Mouse (Mus musculus) limb, embryonic 14.5 days (tissue): Measurements from ENCODE around the gene Mettl4. TPM values are rescaled to one million over a fixed set of nuclear protein-coding genes. Genes with fewer than 3 reads are reported as not detected.

ENCODE experiments used
- ATAC-seq: fragments of 200-750 bp; cut with Nextera tagmentation; 2 replicates; pipeline ENCODE4 v1.8.0; 2017; ENCODE audit warnings: low read depth, moderate number of reproducible peaks, moderate TSS enrichment; ENCODE audit not compliant: low FRiP score
- DNase-seq: peaks from one replicate; pipeline ENCODE4 v3.0.0-alpha.2; 2015; ENCODE audit warnings: low spot score
- H3K27ac ChIP-seq: fragments of 300-500 bp; sonication (generic); replicated peaks from 2 replicates; pipeline ENCODE4 v1.5.1; 2014; ENCODE audit warnings: low read depth, mild to moderate bottlenecking, low read length, moderate library complexity, mixed read lengths
- H3K27me3 ChIP-seq: fragments of 300-500 bp; sonication (generic); 2 replicates; pipeline ENCODE4 v1.6.1; 2014; ENCODE audit warnings: low read length, mixed read lengths; ENCODE audit not compliant: control insufficient read depth, insufficient read depth
- H3K36me3 ChIP-seq: fragments of 300-500 bp; sonication (generic); 2 replicates; pipeline ENCODE4 v1.6.1; 2014; ENCODE audit warnings: mild to moderate bottlenecking, low read length, moderate library complexity, mixed read lengths; ENCODE audit not compliant: control insufficient read depth, insufficient read depth
- H3K4me1 ChIP-seq: fragments of 300-500 bp; sonication (generic); 2 replicates; pipeline ENCODE4 v1.6.1; 2014; ENCODE audit warnings: antibody characterized with exemption, low read length, mixed read lengths; ENCODE audit not compliant: control insufficient read depth, insufficient read depth
- H3K4me2 ChIP-seq: fragments of 300-500 bp; sonication (generic); replicated peaks from 2 replicates; pipeline ENCODE4 v1.6.1; 2014; ENCODE audit warnings: low read depth, mild to moderate bottlenecking, low read length, moderate library complexity; ENCODE audit not compliant: severe bottlenecking
- H3K4me3 ChIP-seq: fragments of 300-500 bp; sonication (generic); replicated peaks from 2 replicates; pipeline ENCODE4 v1.5.1; 2014; ENCODE audit warnings: low read length
- H3K9ac ChIP-seq: fragments of 300-500 bp; sonication (generic); 2 replicates; pipeline ENCODE4 v1.6.1; 2014; ENCODE audit warnings: mild to moderate bottlenecking, low read depth, low read length, moderate library complexity; ENCODE audit not compliant: severe bottlenecking
- H3K9me3 ChIP-seq: fragments of 300-500 bp; sonication (generic); 2 replicates; pipeline ENCODE4 v1.6.1; 2016; ENCODE audit warnings: low read length; ENCODE audit not compliant: control insufficient read depth
- POLR2A ChIP-seq: fragments of 200-500 bp; IDR thresholded peaks from 2 replicates; pipeline ENCODE4 v1.8.0; 2012; ENCODE audit warnings: inconsistent platforms, mild to moderate bottlenecking, moderate library complexity, borderline replicate concordance; ENCODE audit not compliant: insufficient read depth, insufficient read length; ENCODE audit errors: extremely low read depth
- WGBS: fragments of 180-500 bp; shearing (Covaris S2); extraction: QIAGEN DNeasy Blood & Tissue Kit; methylation state at CpG from one replicate; pipeline ENCODE4 v1.1.7; 2014; 5-methylcytosine and 5-hydroxymethylcytosine counted together
- polyA plus RNA-seq, 2 experiments: library from polyadenylated mRNA; depleted of rRNA in 1 of 2; stranded (reverse) in 1 of 2; unstranded in 1 of 2; fragments of >200 nt; fragmentation: Nextera tagmentation in 1 of 2; extraction: Ambion mirVana in 1 of 2; gene quantifications; 2 replicates each; pipeline versions ENCODE4 v1.2.1 to v1.2.3; 2012 to 2014

The Mettl4 gene
- polyA plus RNA-seq, 2 experiments = 12.5 to 25.2 TPM

GRCm38 (mm10) chr17:94726750-94727149 is 23.1 kb downstream of the Mettl4 start:
- Histone ChIP-seq H3K4me3 (no peak overlapping the region), H3K27me3 (no peaks in the 10 kb centered on the region), H3K36me3 (peaks cover 4% of the 10 kb centered on the region), H3K9ac (no peak overlapping the region), H3K9me3 (no peaks in the 10 kb centered on the region), H3K4me2 (no peak overlapping the region), H3K27ac (no peak overlapping the region), H3K4me1 (no peaks in the 10 kb centered on the region)
- 86% methylated on average over 4 of the region's 4 CpGs for WGBS
- DNase-seq (no peak), ATAC-seq (no peak)
- TF ChIP-seq POLR2A = no peak

GRCm38 (mm10) chr17:94673515-94674317 is 76.1 kb downstream of the Mettl4 start:
- ATAC-seq = no peak; the same call in 1 of the 2 replicates
- H3K27ac ChIP-seq = no peak overlapping the region

More at GRCm38 (mm10) chr17:94673515-94674317, 76.1 kb downstream of the Mettl4 start:
- Histone ChIP-seq H3K27me3 (no peaks in the 10 kb centered on the region), H3K4me2 (no peak overlapping the region), H3K36me3 (no peaks in the 10 kb centered on the region), H3K4me3 (no peak overlapping the region), H3K9ac (no peak overlapping the region), H3K9me3 (no peaks in the 10 kb centered on the region), H3K4me1 (no peaks in the 10 kb centered on the region)
- DNase-seq = no peak
- WGBS = 81% methylated on average over 6 of the region's 6 CpGs
- no peak for TF ChIP-seq POLR2A
